Mouse (Mus musculus) 3134 (cell line): ENCODE measurements around the gene Susd6.
"Not testable (repeated sequence)": the region's sequence is repeated elsewhere in the genome, so short reads cannot be mapped to it uniquely, and the experiment has no call there.

Experiments used
- DNase-seq: peaks from one replicate; pipeline ENCODE4 v3.0.0-alpha.2; 2011; ENCODE audit warnings: low spot score; ENCODE audit not compliant: insufficient read length; ENCODE audit errors: extremely low read depth

Susd6 gene

DNA sequence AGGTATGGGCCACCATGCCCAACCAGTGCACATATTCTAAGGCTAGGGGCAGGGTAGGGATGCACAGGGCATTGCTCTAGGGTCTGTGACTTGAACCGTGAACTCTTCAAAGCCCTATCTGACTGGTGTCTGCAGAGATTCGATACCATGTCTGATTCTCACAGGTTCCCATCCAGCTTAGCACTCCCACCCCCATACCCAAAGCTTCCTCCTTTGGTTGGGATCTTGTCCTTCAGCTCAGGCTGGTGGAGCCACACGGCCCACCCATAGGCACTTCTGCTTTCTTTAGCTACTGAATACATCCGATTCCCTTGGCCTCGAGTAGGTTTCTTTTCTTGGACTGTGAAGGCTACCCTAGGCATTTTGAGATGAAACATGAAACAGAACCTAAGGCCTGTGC, 5.3 kb upstream of the Susd6 start:
- no peak for DNase-seq

GRCm38 (mm10) chr12:80785597-80785996, 4.7 kb upstream of the Susd6 start:
- DNase-seq = no peak

DNA sequence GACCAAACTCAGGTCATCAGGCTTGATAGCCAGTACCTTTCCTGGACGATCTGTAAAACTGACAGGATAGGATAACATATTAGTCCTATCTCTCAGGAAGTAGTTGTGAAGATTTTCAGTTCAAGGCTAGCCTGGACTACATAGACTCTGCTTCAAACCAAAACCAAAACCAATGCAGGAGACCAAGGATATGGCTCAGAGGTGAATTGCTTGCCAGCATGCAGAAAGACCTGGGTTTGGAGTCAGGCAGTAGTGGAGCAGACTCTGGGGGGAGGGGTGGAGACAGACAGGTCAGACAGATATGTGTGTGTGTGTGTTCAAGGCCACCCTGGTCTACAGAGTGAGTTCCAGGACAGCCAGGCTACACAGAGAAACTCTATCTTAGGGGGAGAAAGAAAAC, 3.7 kb upstream of the Susd6 start:
- DNase-seq = no peak

GRCm38 (mm10) chr12:80787604-80788003, 2.7 kb upstream of the Susd6 start:
- DNase-seq = no peak

- no peak for DNase-seq
Measured at GRCm38 (mm10) chr12:80788188-80788587, 2.1 kb upstream of the Susd6 start.

GRCm38 (mm10) chr12:80789276-80789675, 1.0 kb upstream of the Susd6 start:
- not testable (repeated sequence) for DNase-seq

DNA sequence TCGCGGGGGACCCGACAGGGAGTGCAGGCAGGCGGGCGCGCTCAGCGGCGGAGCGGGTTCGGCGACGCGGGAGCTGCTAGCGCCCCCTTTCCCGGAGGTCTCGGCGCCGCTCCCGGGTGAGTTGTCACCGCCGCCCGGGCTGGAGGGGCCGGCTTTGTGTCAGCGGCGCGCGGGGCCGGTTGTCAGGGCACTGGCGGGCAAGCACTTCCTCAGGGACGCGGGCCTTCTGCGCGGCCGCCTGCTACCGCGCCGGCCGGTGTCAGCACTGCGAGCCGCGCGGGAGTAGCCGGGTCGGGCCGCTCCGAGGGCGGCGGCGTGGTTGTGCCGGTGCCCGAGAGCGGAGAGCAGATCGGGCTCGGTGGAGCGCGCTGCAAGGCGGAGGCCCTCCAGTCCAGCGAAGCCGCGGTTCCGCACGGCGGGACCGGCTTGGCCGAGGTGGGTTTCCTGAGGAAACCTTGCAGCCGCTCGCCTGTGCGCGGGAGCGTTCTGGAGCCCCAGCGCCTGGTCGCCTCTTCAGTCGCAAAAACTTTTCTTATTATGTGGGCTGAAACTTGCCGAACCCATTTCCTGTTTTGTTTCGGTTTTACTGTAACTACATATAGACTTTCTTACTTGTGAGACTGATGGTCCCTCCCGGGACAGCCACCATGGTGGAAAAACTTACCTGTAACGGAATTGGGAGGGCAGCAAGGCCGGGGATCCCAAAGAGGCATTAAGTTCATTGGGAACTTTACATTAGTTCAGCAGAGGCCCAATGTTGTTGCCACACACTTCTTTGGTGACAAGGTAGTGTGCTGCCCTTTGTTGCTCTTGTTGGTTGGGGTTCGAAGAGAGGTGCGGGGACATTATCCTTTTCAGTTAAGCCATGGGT, 625 bp downstream of the Susd6 start:
- no peak for DNase-seq

GRCm38 (mm10) chr12:80791571-80792444, 1.5 kb downstream of the Susd6 start:
- peak; percentile 44 for DNase-seq

DNA sequence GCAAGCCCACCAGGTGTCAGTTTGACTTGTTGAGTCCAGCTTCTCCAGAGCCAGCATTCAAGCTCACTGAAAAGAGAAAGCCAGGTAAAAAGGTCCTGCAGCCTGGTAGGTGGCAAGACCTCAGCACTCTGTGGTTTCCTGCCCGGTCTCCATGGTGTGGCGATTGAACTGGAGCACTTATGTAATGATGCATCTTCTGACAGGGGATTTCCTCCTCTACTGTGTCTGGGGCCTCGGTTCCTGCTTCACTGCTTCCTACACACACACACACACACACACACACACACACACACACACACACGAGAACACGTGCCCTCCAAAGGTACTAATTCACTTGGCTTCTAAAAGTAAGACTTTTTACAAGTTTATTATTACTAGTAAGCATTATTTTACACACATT, 2.6 kb downstream of the Susd6 start:
- DNase-seq = no peak

DNA sequence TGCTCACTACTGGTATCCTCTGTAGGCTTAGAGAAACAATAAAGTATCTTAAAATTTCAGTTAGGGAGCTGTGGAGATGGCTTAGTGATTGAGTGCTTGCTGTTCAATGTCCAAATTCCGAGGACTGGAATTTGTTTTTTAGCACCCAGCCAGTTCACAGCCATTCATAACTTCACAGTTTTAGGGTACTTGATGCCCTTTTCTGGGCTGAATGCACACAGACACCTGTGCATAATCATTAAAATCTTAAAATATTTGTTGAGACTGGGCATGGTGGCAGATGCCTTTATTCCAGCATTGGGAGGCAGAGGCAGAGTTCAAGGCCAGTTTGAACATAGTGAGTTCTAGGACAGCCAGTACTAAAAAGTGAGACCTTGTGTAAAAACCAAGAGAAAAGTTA, 3.2 kb downstream of the Susd6 start:
- DNase-seq = no peak

DNA sequence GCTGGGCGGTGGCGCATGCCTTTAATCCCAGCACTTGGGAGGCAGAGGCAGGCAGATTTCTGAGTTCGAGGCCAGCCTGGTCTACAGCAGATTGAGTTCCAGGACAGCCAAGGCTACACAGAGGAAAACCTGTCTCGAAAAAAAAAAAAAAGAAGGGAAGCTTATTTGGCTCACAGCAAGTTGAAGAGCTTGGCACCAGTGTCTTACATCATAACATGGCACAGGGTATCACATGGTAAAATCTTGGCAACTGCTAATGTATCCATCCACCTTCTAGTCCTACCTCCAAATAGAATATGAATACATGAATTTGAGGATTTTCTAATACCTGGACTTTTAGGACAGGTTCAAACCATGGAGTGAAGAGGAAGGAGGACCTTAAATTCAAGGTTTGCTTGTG, 4.2 kb downstream of the Susd6 start:
- no peak for DNase-seq

DNA sequence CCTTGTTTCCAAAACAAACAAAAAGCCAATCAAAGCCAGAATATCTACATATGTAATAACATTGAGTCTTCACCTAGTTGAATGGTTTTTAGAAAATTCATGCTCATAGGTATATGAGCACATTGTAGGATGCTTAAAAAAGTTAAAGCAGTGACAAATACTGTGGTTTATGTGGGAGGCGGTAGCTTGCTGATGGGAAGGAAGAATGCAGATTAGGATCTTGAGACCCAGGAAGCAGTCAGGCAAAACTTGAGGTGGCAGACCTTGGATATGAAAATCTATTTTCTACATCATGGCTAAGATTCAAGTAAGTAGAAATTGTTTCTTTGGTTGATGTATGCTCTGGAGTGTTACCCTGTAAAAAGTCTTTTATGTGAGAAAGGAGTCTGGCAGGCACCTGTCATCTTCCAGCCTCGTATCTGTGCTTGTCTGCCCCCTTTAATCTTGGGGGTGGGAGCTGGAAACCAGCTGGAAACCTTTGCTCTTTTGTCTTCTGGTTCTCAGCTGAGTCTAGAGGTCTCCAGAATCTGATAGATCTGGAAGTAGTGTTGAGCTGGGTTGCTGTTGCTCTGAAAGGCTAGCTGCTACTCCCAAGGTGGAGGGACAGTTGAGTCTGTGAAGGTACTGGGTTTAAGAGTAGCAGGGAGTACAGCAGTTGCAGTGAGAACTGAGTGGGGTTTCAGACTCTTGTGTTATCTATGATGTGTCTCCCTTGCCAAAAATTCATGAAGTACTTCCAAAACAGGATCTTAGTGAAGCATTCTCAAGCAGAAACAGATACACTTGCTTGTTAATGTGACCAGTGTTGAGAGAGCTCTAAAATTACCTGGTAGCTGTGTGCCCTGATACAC, 4.8 kb downstream of the Susd6 start:
- DNase-seq = no peak

- DNase-seq = no peak
Measured at GRCm38 (mm10) chr12:80798271-80798670, 8.0 kb downstream of the Susd6 start.

DNA sequence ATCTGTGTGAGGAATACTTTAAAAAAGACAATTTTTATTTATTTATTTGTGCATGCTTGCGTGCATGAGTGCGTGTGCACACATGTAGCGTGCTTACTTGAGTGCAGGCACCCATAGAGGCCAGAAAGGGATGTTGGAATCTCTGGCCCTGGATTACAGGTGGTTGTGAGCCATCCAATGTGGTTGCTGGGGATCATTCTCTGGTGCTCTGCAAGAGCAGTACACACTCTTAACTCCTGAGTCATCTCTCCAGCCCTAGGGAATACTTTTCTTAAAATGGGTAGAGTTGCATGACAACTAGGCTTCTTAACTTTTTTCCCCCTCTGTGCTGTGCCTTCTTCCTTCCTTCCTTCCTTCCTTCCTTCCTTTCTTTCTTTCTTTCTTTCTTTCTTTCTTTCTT, 9.8 kb downstream of the Susd6 start:
- DNase-seq = peak; percentile 57

DNA sequence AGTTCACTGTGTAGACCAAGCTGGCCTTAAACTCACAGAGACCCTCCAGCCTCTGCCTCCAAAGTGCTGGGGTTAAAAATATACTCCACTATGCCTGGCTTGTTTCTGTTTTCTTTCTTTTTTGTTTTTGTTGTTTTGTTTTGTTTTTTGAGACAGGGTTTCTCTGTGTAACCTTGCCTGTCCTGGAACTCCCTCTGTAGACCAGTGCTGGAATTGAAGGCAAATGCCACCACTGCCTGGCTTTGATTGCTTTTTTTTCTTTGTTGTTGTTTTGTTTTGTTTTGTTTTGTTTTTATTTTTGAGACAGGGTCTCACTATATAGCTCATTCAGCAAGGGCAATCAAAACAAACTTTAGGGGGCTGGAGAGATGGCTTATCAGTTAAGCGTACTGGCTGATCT, 11.1 kb downstream of the Susd6 start:
- DNase-seq = no peak

- no peak for DNase-seq
Measured at GRCm38 (mm10) chr12:80803924-80804323, 13.6 kb downstream of the Susd6 start.

DNA sequence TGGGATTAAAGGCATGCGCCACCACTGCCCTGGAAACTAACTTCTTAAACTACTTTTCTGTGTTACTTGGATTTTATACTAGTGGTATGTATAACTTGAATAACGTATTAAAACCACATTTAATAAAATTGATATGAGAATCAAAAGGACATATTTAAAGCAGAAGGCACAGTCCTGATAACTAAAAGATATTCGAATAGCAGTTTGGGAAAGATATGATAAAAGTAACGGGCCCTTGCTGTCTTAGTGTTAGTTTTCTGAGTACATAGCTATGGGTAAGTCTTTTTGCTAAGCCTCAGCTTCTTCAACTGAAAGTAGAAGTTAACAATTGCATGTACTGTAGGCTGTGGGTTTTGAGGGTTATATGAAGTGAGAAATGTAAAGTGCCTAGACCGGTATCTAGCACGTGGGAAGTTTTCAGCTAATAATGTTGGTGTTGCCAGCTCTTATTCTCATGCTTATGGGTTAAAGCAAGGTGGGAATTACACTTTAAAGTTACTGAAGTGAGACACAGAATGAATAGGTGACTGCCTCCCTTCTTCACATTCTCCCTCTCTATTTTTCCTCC, 14.6 kb downstream of the Susd6 start:
- DNase-seq = no peak

DNA sequence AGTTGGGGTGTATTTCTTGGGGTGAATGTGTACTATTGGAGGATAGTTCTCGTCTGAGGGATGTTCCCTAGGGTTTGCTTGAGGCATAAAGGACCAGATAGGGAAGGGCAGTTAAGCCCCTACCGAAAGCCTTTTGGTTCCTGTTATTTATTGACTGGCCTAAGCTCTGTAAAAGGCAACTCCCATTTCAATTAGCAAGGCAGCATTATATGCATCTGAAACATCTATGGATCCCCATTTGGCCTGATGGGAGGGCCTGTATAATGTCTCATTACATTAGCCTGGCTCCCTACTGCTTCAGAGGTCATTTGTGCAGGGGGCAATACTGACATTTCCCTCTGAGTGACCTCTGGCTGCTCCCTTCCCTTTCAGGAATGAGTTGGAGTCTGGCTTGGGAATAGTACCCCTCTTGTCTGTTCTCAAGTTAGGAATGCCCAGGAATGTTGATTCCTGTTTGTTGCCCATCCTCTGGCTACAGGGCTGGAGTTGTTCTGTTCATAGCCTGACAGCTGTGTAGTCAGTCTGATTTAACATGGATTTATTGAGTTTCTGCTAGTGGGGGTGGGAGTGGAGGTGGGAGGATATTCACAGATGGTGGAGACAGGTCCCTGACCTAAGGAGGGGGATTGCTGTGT, 17.3 kb downstream of the Susd6 start:
- DNase-seq = no peak

DNA sequence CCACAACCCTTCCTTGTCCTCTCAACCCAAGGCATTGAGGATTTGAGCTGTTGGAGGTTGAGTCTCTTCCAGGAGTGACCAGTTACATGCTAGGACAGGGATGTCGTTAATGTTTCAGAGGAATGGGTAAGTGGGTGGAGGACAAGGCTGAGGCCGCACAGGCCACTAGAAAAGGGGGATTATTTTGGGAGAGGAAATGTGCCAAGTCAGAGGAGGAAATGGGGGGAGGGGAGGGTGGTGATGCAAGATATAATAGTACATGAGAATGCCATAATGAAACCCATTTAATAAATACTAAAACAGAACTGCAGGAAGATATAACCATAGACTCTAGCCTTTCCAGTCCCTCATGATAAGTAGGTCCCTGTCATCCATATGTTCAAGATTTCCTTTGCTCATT, 19.7 kb downstream of the Susd6 start:
- no peak for DNase-seq
